Mouse (Mus musculus) thymus, postnatal 36 days (tissue): ENCODE results near the gene Fgd5.

Experiments used
- DNase-seq, 2 experiments: peaks; one replicate each; pipeline ENCODE4 v3.0.0; 2022; ENCODE audit warnings: mixed read lengths in 2 of 2

The Fgd5 gene

DNA sequence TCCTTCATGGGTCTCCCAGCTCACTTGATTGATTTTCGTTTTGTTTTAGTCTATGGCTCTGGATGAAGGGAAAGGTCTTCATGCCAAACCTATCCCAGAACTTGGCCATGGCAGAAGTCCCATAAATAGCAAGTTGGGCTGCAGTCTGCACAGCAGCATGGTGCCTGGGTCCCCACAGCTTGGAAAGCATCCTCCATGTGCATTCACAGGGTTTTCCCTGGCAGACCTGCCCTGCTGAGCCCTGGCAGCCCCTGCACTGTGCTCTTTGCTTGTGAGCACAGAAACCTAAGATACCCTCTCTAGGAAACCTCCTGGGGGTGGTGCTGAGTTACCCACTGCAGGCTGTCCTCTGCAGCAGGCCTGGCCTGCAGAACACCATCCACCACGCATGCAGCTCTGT is 32.2 kb downstream of the Fgd5 start:
- DNase-seq: no peak

DNA sequence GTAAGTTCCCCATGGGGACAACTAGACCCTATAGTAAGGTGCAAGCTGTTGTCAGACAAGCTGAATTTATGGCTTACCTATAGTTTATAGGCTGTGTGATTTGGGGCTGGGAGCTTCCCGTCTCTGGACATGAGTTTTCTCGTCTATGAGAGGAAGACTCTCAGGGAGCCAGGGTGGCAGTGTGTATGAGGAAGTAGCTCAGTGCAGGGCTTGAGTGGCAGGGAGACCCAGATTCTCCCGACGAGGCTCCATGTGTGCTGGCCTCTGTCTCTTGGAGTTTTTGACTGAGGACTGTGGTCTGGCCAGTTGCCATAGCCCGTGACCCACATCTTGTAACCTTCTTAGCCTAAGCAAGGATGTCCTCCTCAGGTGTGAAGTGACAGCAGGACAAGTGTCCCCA is 33.7 kb downstream of the Fgd5 start:
- no peak for DNase-seq

DNA sequence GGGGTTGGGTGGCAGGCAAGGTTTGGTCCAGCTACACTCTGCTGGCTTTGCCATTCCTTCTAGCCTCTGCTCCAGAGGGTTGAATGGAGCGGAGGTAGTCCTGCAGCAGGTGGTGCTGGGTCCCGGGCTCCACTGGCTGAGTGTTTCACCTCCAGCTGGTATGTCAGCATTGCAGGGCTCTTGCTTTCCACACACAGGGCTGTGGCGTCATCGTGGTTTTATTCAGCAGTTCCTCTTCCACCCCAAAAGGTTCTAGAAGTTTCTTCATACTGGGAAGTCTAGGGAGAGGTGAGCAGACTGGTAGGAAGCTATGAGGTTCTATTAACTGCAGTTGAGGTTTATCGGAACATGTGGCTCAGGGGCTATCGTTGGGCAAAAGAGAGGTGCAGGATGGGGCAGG is 34.4 kb downstream of the Fgd5 start:
- DNase-seq: no peak

DNA sequence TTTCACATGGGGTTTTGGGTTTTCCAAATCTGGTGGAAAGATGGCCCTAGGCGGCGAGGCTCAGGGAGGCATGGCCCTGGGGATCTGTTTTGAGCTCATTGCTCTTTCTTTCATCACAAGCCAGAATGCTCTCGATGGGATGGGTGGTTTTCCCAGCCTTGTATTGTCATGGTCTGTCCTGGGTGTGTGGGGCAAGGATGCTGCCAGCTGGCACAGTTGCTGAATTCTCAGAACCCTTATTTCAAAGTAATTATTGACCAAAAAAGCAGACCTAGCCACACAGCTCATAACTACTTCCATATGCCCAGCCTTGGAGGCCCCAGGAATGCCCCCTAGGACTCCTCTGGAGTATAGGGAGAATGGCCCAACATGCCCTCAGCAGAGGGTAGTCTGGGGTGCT is 34.9 kb downstream of the Fgd5 start:
- no peak for DNase-seq

DNA sequence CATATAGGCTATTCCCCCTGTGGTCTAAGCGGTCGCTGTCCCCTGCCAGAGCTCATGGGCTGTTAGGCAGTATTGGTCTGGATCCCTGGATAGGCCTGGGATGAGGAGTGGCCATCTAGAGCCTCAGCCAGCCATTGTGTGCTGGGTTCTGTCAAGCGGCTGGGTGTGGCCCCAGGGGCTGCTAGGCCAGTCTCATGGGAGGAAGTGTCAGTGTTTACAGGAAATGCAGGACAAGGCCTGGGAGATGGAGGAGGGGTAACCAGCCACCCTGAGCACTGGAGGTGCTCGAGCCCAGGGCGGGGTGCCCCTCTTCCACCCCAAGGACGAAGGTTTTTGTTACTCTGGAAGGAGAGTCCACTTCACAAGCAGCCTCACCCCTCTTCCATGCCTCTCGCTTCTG is 36.3 kb downstream of the Fgd5 start:
- DNase-seq: no peak

DNA sequence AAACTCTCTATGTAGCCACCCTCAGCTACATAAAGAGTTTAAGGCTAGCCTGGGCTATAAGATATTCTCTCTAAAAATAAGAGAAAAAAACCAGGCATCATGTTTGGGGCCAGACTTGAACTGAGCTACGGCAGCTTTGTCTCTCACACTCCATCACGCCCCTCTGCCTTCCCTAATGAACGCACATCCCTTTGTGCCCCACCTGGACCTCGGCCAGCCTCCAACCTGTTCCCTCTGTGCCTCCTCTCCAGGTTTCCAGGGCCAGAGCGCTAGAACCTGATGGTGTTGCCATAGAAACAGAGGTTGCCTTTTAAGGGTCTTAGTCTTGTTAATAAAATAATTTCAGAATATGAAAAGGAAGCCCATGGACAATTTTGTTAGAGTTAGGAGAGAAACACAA is 37.2 kb downstream of the Fgd5 start:
- DNase-seq: no peak

DNA sequence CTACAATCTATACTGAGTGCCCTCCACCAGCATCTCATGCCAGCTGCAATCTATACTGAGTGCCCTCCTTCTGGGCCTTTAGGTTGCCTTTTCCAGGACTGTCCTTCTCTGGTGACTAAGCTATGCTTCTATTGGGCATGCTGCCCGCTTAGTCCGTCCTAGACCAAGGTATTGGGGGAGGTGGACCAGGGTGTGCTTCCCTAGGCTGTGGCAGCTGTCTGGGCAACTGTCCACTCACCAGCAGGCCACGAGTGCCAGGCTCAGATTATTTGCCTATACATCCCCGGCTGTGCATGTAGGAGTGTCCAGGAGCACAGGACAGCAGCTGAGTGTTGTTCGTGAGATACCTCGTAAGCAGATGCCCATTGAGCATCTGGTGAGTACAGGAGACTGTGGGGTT is 38.1 kb downstream of the Fgd5 start:
- no peak for DNase-seq

DNA sequence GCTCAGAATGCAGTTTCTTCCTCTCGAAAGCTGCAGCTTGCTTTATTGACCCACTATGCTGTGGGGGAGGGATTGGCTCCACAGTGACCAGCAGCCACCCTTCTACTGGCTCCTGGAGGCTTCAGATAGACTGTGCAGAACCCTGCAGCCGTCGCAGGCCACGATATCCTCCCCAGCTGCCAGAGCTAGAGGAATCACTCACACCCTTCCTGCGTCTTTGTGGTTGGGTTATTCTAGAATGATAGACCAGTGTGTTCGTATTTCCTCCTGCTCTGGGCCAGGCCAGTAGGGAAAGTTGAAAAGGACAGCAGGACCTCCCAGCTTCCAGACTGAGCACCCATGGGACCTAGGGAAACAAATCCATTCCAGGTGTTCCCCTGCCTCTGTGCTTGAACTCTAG is 39.7 kb downstream of the Fgd5 start:
- no peak for DNase-seq

DNA sequence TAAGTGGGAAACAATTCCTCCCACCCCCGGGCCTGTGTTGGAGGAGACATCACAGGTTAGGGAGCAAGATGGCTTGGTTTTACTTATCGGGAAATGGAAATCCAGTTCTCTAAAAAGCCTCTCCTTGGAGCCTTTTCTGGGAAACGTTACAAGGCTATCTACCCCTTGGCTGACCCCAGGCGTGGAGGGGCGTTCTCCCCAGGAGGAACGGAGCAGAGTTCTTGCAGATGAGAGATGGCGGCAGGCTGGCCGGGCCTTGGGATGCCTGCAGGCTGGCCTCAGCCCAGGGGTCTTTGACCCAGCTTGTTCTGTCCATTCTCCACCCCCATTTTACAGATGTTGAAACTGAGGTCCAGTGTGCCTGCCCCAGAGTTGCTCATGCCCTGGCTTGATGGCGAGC is 42.4 kb downstream of the Fgd5 start:
- no peak for DNase-seq

DNA sequence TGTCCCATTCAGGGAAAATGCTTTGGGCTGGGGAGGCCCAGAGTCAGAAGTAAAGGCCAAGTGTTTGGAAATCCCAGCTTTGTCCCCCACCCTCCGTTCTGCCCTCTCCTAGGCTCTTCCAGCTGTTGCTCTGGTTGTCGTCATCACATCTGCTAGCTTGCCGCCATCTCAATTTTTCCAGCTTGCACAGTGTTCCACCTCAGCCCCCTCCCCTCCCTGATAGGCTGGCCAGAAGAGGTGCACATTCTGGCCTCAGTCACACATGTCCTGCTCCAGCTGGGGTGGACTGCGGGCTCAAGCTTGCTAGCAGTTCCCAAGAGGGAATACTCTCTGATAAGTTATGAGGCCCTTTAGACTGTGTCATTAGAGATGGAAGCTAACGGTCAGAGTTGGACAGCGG is 42.8 kb downstream of the Fgd5 start:
- DNase-seq: no peak

DNA sequence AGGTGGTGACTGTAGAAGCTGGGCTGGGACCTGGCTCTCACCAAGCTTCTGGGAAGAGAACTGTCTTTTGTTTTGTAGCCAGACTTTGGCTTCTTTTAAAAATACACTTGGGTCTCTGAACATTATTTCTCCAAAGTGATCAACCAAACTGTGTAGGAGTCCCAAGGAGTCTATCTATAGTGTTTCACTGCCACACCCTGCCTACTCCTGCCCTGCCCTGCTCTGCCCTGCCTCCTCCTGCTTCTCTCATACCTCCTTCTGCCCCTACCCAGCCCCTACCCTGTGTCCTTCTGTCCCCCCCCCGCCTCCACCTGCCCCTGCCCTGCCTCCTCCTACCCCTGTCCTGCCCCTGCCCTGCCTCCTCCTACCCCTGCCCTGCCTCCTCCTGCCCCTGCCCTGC is 46.6 kb downstream of the Fgd5 start:
- no peak for DNase-seq

DNA sequence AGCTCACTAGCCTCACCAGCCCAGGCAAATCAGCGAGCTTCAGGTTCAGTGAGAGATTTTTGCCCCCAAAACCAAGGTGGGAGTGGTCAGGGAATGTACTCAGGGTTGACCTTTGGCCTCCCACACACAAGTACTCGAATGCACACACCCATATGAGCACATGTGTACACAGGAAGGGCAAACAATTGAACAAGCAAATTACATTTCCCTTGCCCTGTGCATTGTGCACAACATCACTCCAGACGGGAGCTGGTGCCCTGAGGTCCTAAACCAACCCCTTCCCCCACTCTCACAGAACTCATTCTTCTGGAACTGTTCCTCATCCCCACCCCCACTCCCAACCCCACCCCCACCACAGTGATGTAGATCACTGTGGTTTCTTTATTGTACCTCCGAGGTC is 48.7 kb downstream of the Fgd5 start:
- DNase-seq: no peak

DNA sequence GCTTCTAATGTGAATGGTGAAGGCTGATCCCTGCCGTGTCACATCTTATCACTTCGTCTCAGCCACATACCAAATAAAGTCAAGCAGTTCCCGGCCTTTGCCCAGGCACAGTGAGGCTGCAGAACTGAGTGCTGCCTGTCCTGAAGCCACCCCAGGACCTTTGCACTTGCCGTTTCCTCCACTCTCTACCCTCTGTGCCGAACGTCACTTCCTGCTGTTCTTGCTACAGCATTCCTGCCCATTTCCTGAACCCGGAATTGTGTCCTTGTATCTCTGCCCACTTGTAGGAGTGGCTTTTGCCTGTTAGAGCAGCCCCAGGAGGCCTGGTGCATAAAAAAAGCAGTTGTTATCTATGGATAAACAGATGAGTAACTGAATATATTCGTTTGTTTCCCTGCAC is 52.0 kb downstream of the Fgd5 start:
- DNase-seq: no peak

DNA sequence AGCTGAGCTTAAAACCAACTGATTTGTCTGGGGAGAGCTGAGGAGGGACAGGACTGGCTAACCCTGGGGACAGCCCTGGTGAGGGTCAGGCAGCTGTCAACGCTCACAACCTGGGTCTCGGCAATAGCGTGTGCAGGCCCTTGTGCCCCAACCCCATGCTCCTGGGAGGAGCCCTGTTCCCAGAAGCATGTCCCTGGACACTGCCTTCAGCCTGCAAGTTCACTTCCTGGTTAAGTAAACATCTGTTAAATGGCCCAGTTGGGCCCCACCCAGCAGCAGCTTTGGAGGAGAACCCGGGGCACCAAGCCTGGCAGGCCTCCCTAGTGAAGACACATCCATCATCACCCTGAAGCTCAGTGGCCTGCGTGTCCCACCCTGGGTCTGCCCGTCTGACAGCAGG is 56.0 kb downstream of the Fgd5 start:
- DNase-seq: no peak

DNA sequence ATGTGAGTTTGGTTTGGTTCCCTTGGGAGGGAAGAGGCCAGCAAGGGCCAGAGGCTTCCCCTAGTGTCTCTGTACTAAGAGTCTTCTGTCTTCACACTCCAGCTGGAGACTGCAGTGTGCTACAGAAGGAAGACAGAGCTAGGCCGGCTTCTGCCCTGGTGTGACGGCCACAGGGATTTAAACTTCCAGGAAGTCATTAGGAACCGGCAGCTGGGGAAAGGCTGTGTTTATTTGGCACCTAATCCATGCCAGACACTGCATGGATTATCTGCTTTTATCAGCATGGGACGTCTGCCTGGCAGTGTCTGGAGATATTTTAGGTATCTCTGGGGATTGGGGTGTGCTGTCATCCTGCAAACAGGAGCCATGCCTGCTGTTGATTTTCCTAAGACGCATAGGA is 57.7 kb downstream of the Fgd5 start:
- no peak for DNase-seq

DNA sequence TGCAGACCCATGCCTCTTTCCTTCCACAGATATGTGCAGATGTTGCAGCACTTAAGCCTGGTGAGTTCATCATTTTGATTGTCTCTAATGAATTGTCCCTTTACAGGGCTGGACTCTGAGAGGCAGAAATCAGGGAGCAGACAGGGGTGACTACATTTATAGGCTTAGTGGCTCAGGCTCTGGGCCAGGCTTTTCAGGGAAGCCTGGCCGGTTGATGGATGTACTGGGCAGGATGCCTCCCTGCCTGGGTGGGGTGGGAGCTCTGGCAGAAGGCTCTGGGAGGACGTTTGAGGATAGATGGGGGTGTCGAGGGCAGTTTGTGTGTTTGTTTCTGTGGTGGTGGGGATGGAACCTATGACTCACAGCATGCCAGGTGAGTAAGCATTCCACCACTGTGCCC is 59.5 kb downstream of the Fgd5 start:
- no peak for DNase-seq

DNA sequence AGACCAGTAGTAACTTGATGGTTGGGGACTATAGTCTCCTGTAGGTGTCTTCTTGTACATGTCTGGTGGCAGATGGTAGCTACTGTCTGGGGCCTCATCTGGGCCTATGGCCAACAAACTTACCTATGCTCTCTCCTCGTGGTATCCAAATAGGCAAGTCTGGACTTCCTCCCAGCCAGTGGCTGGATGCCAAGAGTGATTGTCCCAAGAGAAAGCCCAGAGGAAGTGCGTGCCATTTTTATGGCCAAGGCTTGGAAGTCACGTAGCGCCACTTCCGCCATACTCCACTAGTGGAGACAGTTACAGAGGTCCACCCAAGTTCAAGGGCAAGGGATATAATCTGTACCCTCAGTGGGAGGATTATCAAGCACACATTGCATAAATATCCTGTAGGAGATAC is 62.6 kb downstream of the Fgd5 start:
- no peak for DNase-seq

DNA sequence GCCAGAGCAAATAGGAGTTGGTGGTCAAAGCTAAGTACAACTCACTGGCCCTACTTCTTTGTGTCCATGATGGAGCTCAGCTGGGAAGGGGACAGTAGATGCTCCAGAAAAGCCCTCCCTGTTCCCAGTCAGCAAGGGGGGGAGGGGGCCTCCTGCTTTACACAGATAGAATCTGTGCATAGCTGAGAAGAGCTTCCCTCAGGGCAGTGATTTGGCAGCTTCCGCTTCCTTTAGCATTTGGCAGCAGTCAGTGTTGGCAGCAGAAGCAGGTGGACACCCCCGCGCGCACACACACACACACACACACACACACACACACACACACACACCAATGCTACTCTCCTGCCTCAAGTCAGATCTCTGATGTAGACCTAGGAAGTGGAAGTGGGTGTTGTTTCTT is 63.4 kb downstream of the Fgd5 start:
- DNase-seq: no peak

DNA sequence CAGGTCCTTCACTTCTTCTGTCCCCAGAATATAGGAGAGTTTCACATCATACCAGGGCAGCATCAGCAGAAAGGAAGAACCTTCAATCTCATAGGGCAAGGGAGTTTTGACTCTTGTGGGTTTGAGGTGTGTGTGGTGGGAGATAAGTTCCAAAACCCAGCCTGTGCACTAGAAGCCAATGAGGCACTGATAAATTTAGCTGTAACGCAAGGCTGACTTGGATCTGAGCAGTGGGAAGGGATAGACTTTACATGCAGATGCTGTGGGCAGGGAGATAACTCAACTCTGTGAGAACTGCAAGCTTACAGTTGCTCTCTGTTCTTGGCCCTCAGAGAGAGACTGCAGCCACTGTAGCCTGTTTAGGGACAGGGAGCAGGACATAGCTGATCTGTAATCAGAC is 64.2 kb downstream of the Fgd5 start:
- no peak for DNase-seq

DNA sequence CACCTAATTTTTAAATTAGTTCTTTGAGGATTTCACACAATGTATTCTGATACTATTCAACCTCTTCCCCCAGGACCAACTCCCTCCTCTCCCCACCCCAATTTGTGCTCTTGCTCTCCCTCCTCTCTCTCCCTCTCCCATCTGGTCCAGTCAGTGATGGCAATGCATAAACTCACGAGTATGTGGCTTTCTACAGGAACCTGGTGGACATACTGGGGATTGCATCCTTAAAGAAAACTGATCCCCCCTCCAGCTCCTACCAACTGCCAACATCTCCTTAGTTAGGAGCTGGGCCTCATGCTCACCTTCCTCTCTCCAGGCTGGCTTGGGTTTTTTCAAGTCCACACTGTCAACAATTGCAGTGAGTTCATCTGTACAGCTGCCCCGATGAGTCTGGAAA is 79.1 kb downstream of the Fgd5 start:
- DNase-seq: no peak

DNA sequence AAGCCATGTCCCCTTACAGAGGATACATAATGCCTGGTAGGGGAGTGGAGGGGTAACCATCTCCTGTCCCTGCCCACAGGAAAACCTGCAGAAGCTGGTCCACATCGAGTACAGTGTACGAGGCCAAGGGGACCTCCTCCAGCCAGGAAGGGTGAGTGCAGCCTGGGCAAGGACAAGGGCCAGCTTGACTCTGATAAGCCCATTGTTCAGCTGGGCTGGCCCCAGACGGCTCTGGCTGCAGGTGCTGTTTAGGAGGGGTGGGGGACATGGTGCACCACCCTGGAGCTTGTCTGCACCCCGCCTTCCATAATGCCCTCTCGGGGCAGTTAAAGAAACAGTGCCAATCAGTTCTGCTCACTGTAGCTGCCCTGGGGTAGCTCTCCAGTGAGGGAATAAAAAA is 83.0 kb downstream of the Fgd5 start:
- no peak for DNase-seq

DNA sequence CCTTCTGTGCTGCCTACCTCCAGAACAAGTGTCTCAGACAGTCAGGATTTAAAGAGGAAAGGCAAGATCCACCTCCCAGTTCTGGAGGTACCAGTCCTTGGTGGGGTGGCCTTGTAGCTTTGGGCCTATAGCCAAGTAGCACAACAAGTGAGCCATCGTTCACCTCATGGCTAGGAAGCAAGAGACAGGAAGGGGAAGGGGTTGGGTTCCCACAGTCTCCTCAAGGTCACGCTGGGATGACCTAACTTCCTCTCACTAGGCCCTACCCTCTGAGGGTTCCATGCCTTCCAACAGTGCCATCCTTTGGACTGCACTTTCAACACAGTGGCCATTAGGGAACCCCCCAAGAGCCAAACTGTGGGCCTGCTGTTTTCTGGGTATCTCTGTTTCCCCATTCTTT is 84.8 kb downstream of the Fgd5 start:
- no peak for DNase-seq

DNA sequence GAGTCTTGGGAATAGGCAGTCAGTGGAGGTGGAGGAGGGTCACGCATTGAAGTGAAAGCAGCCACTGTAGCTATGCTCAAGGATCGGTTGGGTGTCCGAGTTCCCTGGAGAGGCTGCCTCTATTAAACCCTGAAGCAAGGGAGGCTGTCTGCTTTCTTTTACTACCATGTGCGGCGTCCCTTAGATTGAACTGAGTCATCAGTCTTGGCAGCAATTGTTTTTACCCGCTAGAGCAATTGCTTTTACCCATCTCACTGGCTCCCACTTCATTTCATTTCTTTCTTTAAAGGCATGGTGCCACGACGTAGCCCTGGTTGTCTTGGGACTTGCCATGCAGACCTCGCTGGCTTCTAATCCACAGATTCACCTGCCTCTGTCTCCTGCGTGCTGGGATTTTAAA is 85.4 kb downstream of the Fgd5 start:
- DNase-seq: no peak

DNA sequence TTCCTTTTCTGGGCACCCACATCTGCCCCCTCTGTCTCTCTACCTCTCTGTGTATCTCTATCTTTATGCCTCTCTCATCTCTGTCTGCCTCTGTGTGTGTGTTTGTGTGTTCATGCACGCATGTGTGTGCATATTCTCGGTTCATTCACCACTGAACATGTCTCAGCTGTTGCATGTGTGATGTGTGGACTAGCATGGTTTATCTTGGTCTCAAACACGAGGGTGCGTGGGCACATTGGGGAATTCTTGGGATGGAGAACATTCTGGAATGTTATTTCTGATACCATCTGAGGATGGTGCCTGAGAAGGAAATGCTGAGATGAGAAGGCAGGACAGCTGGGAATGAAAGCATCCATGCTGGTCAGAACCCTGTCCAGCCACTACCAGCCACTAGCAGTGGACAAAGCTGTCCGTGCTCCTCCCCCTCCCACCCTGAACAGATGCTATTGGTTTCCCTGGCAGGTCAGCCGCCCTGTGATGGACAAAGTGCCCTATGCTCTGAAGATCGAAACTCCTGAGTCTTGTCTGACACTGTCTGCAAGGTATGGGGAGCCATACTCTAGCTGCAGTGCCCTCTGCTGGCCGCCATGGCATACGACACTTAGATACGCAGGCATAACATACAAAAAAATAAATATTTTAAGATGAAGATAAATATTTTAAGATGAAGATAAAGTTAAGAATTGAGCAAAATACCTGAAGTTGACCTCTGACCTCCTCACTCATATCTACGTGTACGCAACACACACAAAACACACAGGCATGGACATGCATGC is 87.2 kb downstream of the Fgd5 start:
- DNase-seq: peak; percentile 29 to 36

DNA sequence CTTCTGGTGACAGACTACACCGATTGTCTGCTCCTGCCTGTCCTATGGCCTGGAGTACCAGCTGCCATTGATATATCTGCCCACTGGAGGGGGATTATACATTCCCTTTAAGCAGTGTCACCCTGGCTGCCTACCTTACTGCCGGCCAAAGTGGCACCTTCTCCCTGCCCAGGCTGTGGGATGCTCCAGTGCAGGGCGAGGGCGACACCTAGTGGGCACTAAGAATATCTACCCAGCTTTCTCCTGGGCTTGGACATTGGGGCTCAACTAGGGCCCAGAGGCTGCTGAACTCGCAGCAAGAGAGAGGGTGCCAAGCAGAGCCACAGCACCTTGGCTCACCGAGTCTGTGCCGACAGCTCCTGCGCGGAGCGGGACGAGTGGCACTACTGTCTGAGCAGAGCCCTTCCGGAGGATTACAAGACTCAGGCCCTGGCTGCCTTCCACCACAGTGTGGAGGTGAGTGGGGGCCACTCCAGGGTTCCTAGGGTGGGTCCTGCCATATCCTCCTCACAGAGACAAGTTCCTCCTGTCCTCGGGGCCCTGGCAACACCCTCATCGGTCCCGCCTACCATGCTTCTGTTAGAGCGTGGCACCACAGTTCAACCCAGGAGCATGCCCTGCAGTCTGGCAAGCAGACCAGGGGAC is 88.6 kb downstream of the Fgd5 start:
- peak; percentile 54 to 55 for DNase-seq
